Mouse (Mus musculus): ENCODE data around the gene Cfl1. TPM values are rescaled to one million over a fixed set of nuclear protein-coding genes. Genes with fewer than 3 reads are reported as not detected.

The Cfl1 gene
- total RNA-seq (2021): 100 to 1,000 TPM; 184 to 211 TPM
- long read RNA-seq, experiment 1, transcript Cfl1-202 (4 exons, 2,354 nt): major isoform, 84 of 151 reads
- long read RNA-seq, experiment 1, partial matches to known transcripts: 67 of 151 reads
- long read RNA-seq, experiment 1, other reads (novel, unspliced or antisense): 0 of 151 reads
- long read RNA-seq, experiment 2, transcript Cfl1-202 (4 exons, 2,354 nt): major isoform, 54 of 114 reads
- long read RNA-seq, experiment 2, partial matches to known transcripts: 1 of 114 reads
- long read RNA-seq, experiment 2, other reads (novel, unspliced or antisense): 59 of 114 reads

- peak; percentile 96 to 98 for DNase-seq
Measured at GRCm38 (mm10) chr19:5490313-5490897, at the start of gene Cfl1. Cfl1 (plus strand) TSS chr19:5490455.

- DNase-seq: no peak
Measured at GRCm38 (mm10) chr19:5444371-5444908, 45.8 kb upstream of the Cfl1 start.

GRCm38 (mm10) chr19:5444954-5445353 is 45.3 kb upstream of the Cfl1 start:
- no peak for DNase-seq

- no peak for DNase-seq
Measured at GRCm38 (mm10) chr19:5445747-5446146, 44.5 kb upstream of the Cfl1 start.

GRCm38 (mm10) chr19:5447515-5448353 is 42.5 kb upstream of the Cfl1 start, which contains the start of gene Fosl1:
Fosl1 (plus strand) TSS chr19:5447547.
- peak; percentile 69 to 82 for DNase-seq

- DNase-seq: peak in 1 of 2 experiments; percentile 36
Measured at GRCm38 (mm10) chr19:5448354-5449150, 41.7 kb upstream of the Cfl1 start.

- DNase-seq: no peak
Measured at GRCm38 (mm10) chr19:5449673-5450072, 40.6 kb upstream of the Cfl1 start.

GRCm38 (mm10) chr19:5451766-5452165 is 38.5 kb upstream of the Cfl1 start:
- DNase-seq: no peak

GRCm38 (mm10) chr19:5455037-5455436 is 35.2 kb upstream of the Cfl1 start:
- no peak for DNase-seq

- DNase-seq: peak in 1 of 2 experiments; percentile 33
Measured at GRCm38 (mm10) chr19:5455568-5455967, 34.7 kb upstream of the Cfl1 start.

- peak; percentile 69 to 76 for DNase-seq
Measured at GRCm38 (mm10) chr19:5456241-5456921, 33.9 kb upstream of the Cfl1 start.

GRCm38 (mm10) chr19:5456922-5457745 is 33.1 kb upstream of the Cfl1 start:
- DNase-seq: peak; percentile 97

- no peak for DNase-seq
Measured at GRCm38 (mm10) chr19:5457746-5458442, 32.4 kb upstream of the Cfl1 start, which contains the start of gene Ccdc85b. Ccdc85b (minus strand) TSS chr19:5457894.

- peak; percentile 48 to 53 for DNase-seq
Measured at GRCm38 (mm10) chr19:5459019-5459418, 31.2 kb upstream of the Cfl1 start.

- no peak for DNase-seq
Measured at GRCm38 (mm10) chr19:5459896-5460295, 30.4 kb upstream of the Cfl1 start.

- DNase-seq: peak; percentile 90 to 92
Measured at GRCm38 (mm10) chr19:5460465-5460911, 29.8 kb upstream of the Cfl1 start, which contains the start of gene Fibp. Fibp (plus strand) TSS chr19:5460615.

- DNase-seq: no peak
Measured at GRCm38 (mm10) chr19:5461411-5461810, 28.8 kb upstream of the Cfl1 start.

GRCm38 (mm10) chr19:5463212-5463611 is 27.0 kb upstream of the Cfl1 start:
- no peak for DNase-seq

Data from heart, adult 18-20 months (tissue).